Mouse (Mus musculus): ENCODE data around the gene Prpsap2.

DNA sequence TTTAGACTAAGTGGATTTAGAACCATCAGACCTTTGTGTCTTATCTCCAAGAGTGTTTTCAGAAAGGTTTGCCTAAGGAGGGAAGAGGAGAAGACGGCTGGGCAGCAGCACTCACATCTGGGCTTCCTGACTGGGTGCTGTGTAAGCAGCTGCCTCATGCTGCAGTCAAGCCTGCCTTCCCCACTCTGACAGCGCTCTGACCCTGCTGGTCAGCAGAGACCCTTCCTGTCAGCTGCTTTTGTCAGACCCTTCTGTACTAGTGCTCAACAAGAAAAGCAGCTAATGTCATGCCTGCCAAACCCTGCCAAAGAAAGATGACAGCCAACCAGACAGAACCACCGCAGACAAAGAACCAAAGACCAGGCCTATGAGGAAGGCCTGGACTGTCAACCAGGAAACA lies 18.1 kb downstream of the Prpsap2 start:
- TF ChIP-seq CTCF (IDR thresholded peaks at IDR 0.05; ENCODE audit: low read depth, low read length) (no peak), POLR2A (IDR thresholded peaks at IDR 0.05; ENCODE audit: borderline replicate concordance, low read depth, low read length) (no peak)
